21 mouse cellular contexts compared by ENCODE assay signal in genomic region chr1:166346906-166347305, GRCm38 (mm10). TPM values are rescaled to one million over a fixed set of nuclear protein-coding genes. Genes with fewer than 3 reads are reported as not detected.
A peak's percentile ranks its signal among the peaks of the same experiment; 100 is the strongest.
DNase-seq lines count a peak whose midpoint lies in the region; ATAC-seq lines count a peak whose summit lies in the region.
"Had no signal": no experiment of that assay in that cellular context is flagged by ENCODE, and none has a peak within 500 bp of the region (broad histone marks: within the 10 kb centered on the region; RNA-seq: fewer than 3 reads in every experiment).

No protein-coding gene starts in this region.

- no peaks in the 10 kb centered on the region for H3K9me3 ChIP-seq in intestine, embryonic 15.5 days
- H3K9me3 ChIP-seq: embryonic facial prominence, embryonic 10.5 days; embryonic facial prominence, embryonic 12.5 days; forebrain, embryonic 13.5 days; forebrain, embryonic 15.5 days; G1E had no signal

- H3K4me1 ChIP-seq in intestine, embryonic 15.5 days (replicated peaks), result no peaks in the 10 kb centered on the region

- H3K27me3 ChIP-seq in intestine, embryonic 15.5 days (replicated peaks), result no peaks in the 10 kb centered on the region
- H3K27me3 ChIP-seq: CH12.LX; embryonic facial prominence, embryonic 12.5 days; forebrain, embryonic 13.5 days; forebrain, embryonic 15.5 days had no signal

- H3K36me3 ChIP-seq in intestine, embryonic 15.5 days, result no peaks in the 10 kb centered on the region
- H3K36me3 ChIP-seq: embryonic facial prominence, embryonic 10.5 days; embryonic facial prominence, embryonic 12.5 days; forebrain, embryonic 15.5 days; G1E had no signal

- ATAC-seq in intestine, embryonic 15.5 days, result no peak
- ATAC-seq: activated CD4-positive, CD25-positive, alpha-beta regulatory T cell, adult 4 months; CD4-positive, CD25-positive, alpha-beta regulatory T cell, adult 4 months; forebrain, embryonic 13.5 days; forebrain, embryonic 15.5 days; forebrain, postnatal 0 days; Patski had no signal

- H3K27ac ChIP-seq in intestine, embryonic 15.5 days, result no peak overlapping the region
- H3K27ac ChIP-seq: embryonic facial prominence, embryonic 10.5 days; embryonic facial prominence, embryonic 12.5 days; forebrain, embryonic 13.5 days; forebrain, embryonic 15.5 days had no signal

- no peak overlapping the region for H3K4me3 ChIP-seq in intestine, embryonic 15.5 days (replicated peaks)
- H3K4me3 ChIP-seq: embryonic facial prominence, embryonic 10.5 days; embryonic facial prominence, embryonic 12.5 days; forebrain, embryonic 13.5 days; forebrain, embryonic 15.5 days had no signal

- intact Hi-C loops in left cerebral cortex, postnatal 4 days (cut with DNase I), result no loop called here
- intact Hi-C loops in left cerebral cortex, postnatal 36 days (cut with DNase I), result no loop called here

- peak; percentile 55 to 66 for DNase-seq in cerebellum, postnatal 14 days
- DNase-seq in cerebellum, adult 11-12 months, result no peak
- DNase-seq in left cerebral cortex, postnatal 4 days, result peak; percentile 56
- DNase-seq in left cerebral cortex, postnatal 36 days (ENCODE audit: low spot score in 2 of 2), result no peak
- DNase-seq: adrenal gland, adult 8-10 months; adrenal gland, postnatal 14 days; adrenal gland, postnatal 36 days; cerebellum, adult 18-20 months; cerebellum, adult 8-10 months; cerebellum, adult 9-11 months; forebrain, postnatal 0 days had no signal

- H3K9ac ChIP-seq in intestine, embryonic 15.5 days, result no peak overlapping the region
- H3K9ac ChIP-seq: embryonic facial prominence, embryonic 12.5 days; forebrain, embryonic 13.5 days; forebrain, embryonic 15.5 days; forebrain, postnatal 0 days had no signal

- WGBS in intestine, embryonic 15.5 days, result 74% methylated on average over 3 of the region's 3 CpGs

- H3K4me2 ChIP-seq in intestine, embryonic 15.5 days (replicated peaks), result no peak overlapping the region
- H3K4me2 ChIP-seq: embryonic facial prominence, embryonic 12.5 days; forebrain, embryonic 13.5 days; forebrain, embryonic 15.5 days had no signal

RNA-seq across cellular contexts. Expression of gene Tada1, which starts 32.0 kb away (rescaled TPM):
- 10 to 100 TPM; 43.5 to 43.8 TPM for total RNA-seq in left cerebral cortex, postnatal 4 days (2021)
- 10 to 100 TPM; 30.6 to 36.6 TPM for total RNA-seq in left cerebral cortex, postnatal 36 days (2021)
- 41.5 and 41.7 TPM in 2 replicates for polyA plus RNA-seq in intestine, embryonic 15.5 days (2015; fragmentation: Nextera tagmentation; extraction: Ambion mirVana)

Comparison
In these comparisons a context has a peak if more than half of its experiments do, and no peak if none do; other contexts are left out.
1. DNase-seq: peak in cerebellum, postnatal 14 days (2 of 2) and left cerebral cortex, postnatal 4 days (single experiment); none in cerebellum, adult 11-12 months (single experiment) and left cerebral cortex, postnatal 36 days (0 of 2).